Mouse (Mus musculus) heart, postnatal 0 days (tissue): ENCODE measurements around the gene Stt3b. TPM values are rescaled to one million over a fixed set of nuclear protein-coding genes. Genes with fewer than 3 reads are reported as not detected.
A peak's percentile ranks its signal among the peaks of the same experiment; 100 is the strongest.

Experiments used
- ATAC-seq: fragments of 200-750 bp; cut with Nextera tagmentation; 2 replicates; pipeline ENCODE4 v1.8.0; 2017; ENCODE audit warnings: low read depth, moderate number of reproducible peaks, moderate library complexity; ENCODE audit not compliant: insufficient read depth
- DNase-seq: peaks from one replicate; pipeline ENCODE4 v3.0.0-alpha.2; 2016; ENCODE audit warnings: low spot score
- H3K27ac ChIP-seq: fragments of 300-500 bp; sonication (generic); 2 replicates; pipeline ENCODE4 v1.5.1; 2014; ENCODE audit warnings: low read depth, mild to moderate bottlenecking
- H3K27me3 ChIP-seq: fragments of 300-500 bp; sonication (generic); 2 replicates; pipeline ENCODE4 v1.6.1; 2014; ENCODE audit warnings: low read length, mixed read lengths; ENCODE audit not compliant: control insufficient read depth, insufficient read depth
- H3K36me3 ChIP-seq: fragments of 300-500 bp; sonication (generic); replicated peaks from 2 replicates; pipeline ENCODE4 v1.6.1; 2014; ENCODE audit warnings: low read length, mixed read lengths; ENCODE audit not compliant: control insufficient read depth, insufficient read depth
- H3K4me1 ChIP-seq: fragments of 300-500 bp; sonication (generic); 2 replicates; pipeline ENCODE4 v1.6.1; 2014; ENCODE audit warnings: antibody characterized with exemption; ENCODE audit not compliant: control insufficient read depth, insufficient read depth
- H3K4me2 ChIP-seq: fragments of 300-500 bp; sonication (generic); 2 replicates; pipeline ENCODE4 v1.6.1; 2014; ENCODE audit warnings: low read depth, mild to moderate bottlenecking, low read length, moderate library complexity
- H3K4me3 ChIP-seq: fragments of 300-500 bp; sonication (generic); 2 replicates; pipeline ENCODE4 v1.5.1; 2014; ENCODE audit warnings: low read depth, low read length
- H3K9ac ChIP-seq: fragments of 300-500 bp; sonication (generic); replicated peaks from 2 replicates; pipeline ENCODE4 v1.6.1; 2014; ENCODE audit warnings: low read depth, low read length, mixed read lengths
- H3K9me3 ChIP-seq: fragments of 300-500 bp; sonication (generic); replicated peaks from 2 replicates; pipeline ENCODE4 v1.6.1; 2016; ENCODE audit warnings: low read length; ENCODE audit not compliant: control insufficient read depth
- CTCF ChIP-seq: IDR thresholded peaks from 2 replicates; pipeline ENCODE4 v1.5.1; 2016; ENCODE audit warnings: antibody characterized with exemption, control low read depth, low read depth
- EP300 ChIP-seq: IDR thresholded peaks from 2 replicates; pipeline ENCODE4 v1.6.1; 2016; ENCODE audit warnings: antibody characterized with exemption, low read depth
- WGBS: fragments of 180-500 bp; shearing (Covaris S2); extraction: QIAGEN DNeasy Blood & Tissue Kit; methylation state at CpG from one replicate; pipeline ENCODE4 v1.1.7; 2014; 5-methylcytosine and 5-hydroxymethylcytosine counted together
- polyA plus RNA-seq: library from polyadenylated mRNA; unstranded; fragments of >200 nt; fragmentation: Nextera tagmentation; extraction: Ambion mirVana; gene quantifications from 2 replicates; pipeline ENCODE4 v1.2.1, GENCODE M21; 2015
- total RNA-seq: library from RNA; depleted of rRNA; stranded (reverse); fragments of >200 nt; gene quantifications from 2 replicates; pipeline ENCODE4 v1.2.3, GENCODE M21; 2014; ENCODE audit warnings: low replicate concordance; rRNA removed

The Stt3b gene
- total RNA-seq: 64.2 and 67.1 TPM in 2 replicates
- 33.9 and 34.4 TPM in 2 replicates for polyA plus RNA-seq

- H3K9ac ChIP-seq: peak within 1 kb of the TSS; percentile 81
- H3K4me2 ChIP-seq: peak within 1 kb of the TSS; percentile 73
- H3K36me3 ChIP-seq: no peaks in the 10 kb centered on the region
- peak; percentile 38 for TF ChIP-seq CTCF
- no peak; the same call in 1 of the 2 replicates for TF ChIP-seq EP300
- no peaks in the 10 kb centered on the region for H3K27me3 ChIP-seq
- peaks cover 32% of the 10 kb centered on the region for H3K4me1 ChIP-seq
- ATAC-seq (peak; percentile 96), DNase-seq (peak; percentile 100)
- H3K27ac ChIP-seq: peak within 1 kb of the TSS; percentile 98
- no peaks in the 10 kb centered on the region for H3K9me3 ChIP-seq
- H3K4me3 ChIP-seq: peak within 1 kb of the TSS; percentile 96
- whole genome bisulfite sequencing: under 1% methylated on average over 84 of the region's 91 CpGs
Observed at GRCm38 (mm10) chr9:115310346-115311222, at the start of gene Stt3b. TSS of gene Stt3b (minus strand) at chr9:115310421.

GRCm38 (mm10) chr9:115358421-115358820 is 48.2 kb upstream of the Stt3b start:
- H3K36me3 ChIP-seq: no peaks in the 10 kb centered on the region
- TF ChIP-seq CTCF: no peak
- TF ChIP-seq EP300: no peak
- H3K9ac ChIP-seq: no peak overlapping the region
- WGBS: 92% methylated on average over 2 of the region's 2 CpGs
- H3K4me1 ChIP-seq: no peaks in the 10 kb centered on the region
- H3K4me3 ChIP-seq: no peak overlapping the region
- DNase-seq (no peak), ATAC-seq (no peak)
- no peak overlapping the region for H3K4me2 ChIP-seq
- no peaks in the 10 kb centered on the region; the same call in 1 of the 2 replicates for H3K9me3 ChIP-seq
- no peak overlapping the region for H3K27ac ChIP-seq
- no peaks in the 10 kb centered on the region for H3K27me3 ChIP-seq

GRCm38 (mm10) chr9:115357996-115358395 is 47.8 kb upstream of the Stt3b start:
- H3K36me3 ChIP-seq: no peaks in the 10 kb centered on the region
- H3K4me3 ChIP-seq: no peak overlapping the region
- H3K27me3 ChIP-seq: no peaks in the 10 kb centered on the region
- H3K9ac ChIP-seq: no peak overlapping the region
- H3K9me3 ChIP-seq: no peaks in the 10 kb centered on the region; the same call in 1 of the 2 replicates
- H3K27ac ChIP-seq: no peak overlapping the region
- no peak overlapping the region for H3K4me2 ChIP-seq
- WGBS: 90% methylated on average over 1 of the region's 1 CpGs
- H3K4me1 ChIP-seq: no peaks in the 10 kb centered on the region
- TF ChIP-seq EP300 (no peak), CTCF (no peak)
- no peak for ATAC-seq
- no peak for DNase-seq

GRCm38 (mm10) chr9:115356731-115357458 is 46.7 kb upstream of the Stt3b start:
- ATAC-seq (no peak), DNase-seq (no peak)
- H3K4me3 ChIP-seq: no peak overlapping the region
- H3K27me3 ChIP-seq: no peaks in the 10 kb centered on the region
- no peaks in the 10 kb centered on the region for H3K4me1 ChIP-seq
- no peak overlapping the region for H3K9ac ChIP-seq
- H3K27ac ChIP-seq: no peak overlapping the region
- no peaks in the 10 kb centered on the region; the same call in 1 of the 2 replicates for H3K9me3 ChIP-seq
- 58% methylated on average over 19 of the region's 19 CpGs for WGBS
- TF ChIP-seq CTCF (no peak), EP300 (no peak)
- no peak overlapping the region for H3K4me2 ChIP-seq
- no peaks in the 10 kb centered on the region for H3K36me3 ChIP-seq

- H3K36me3 ChIP-seq: no peaks in the 10 kb centered on the region
- WGBS: 30% methylated on average over 5 of the region's 5 CpGs
- no peaks in the 10 kb centered on the region for H3K27me3 ChIP-seq
- no peak overlapping the region for H3K4me3 ChIP-seq
- TF ChIP-seq EP300: no peak
- no peak for TF ChIP-seq CTCF
- ATAC-seq (no peak), DNase-seq (peak; percentile 19)
- H3K9ac ChIP-seq: no peak overlapping the region
- H3K4me2 ChIP-seq: no peak overlapping the region
- H3K27ac ChIP-seq: no peak overlapping the region
- no peaks in the 10 kb centered on the region; the same call in 1 of the 2 replicates for H3K9me3 ChIP-seq
- no peaks in the 10 kb centered on the region for H3K4me1 ChIP-seq
Observed at GRCm38 (mm10) chr9:115355972-115356371, 45.8 kb upstream of the Stt3b start.
